Mouse (Mus musculus) forebrain, postnatal 0 days (tissue): Measurements from ENCODE around the gene Bik. TPM values are rescaled to one million over a fixed set of nuclear protein-coding genes. Genes with fewer than 3 reads are reported as not detected.

ENCODE experiments used
- ATAC-seq: fragments of 200-750 bp; cut with Nextera tagmentation; 2 replicates; pipeline ENCODE4 v1.8.0; 2017; ENCODE audit warnings: mild to moderate bottlenecking, moderate library complexity
- DNase-seq: peaks from one replicate; pipeline ENCODE4 v3.0.0-alpha.2; 2015
- H3K27ac ChIP-seq: fragments of 300-500 bp; sonication (generic); 2 replicates; pipeline ENCODE4 v1.5.1; 2014; ENCODE audit warnings: low read depth, mild to moderate bottlenecking, antibody characterized with exemption, low read length, moderate library complexity, mixed read lengths
- H3K27me3 ChIP-seq: fragments of 300-500 bp; sonication (generic); 2 replicates; pipeline ENCODE4 v1.6.1; 2014; ENCODE audit warnings: mild to moderate bottlenecking, low read length, mixed read lengths; ENCODE audit not compliant: insufficient read depth
- H3K36me3 ChIP-seq: fragments of 300-500 bp; sonication (generic); 2 replicates; pipeline ENCODE4 v1.6.1; 2014; ENCODE audit warnings: mild to moderate bottlenecking, moderate library complexity; ENCODE audit not compliant: insufficient read depth
- H3K4me1 ChIP-seq: fragments of 300-500 bp; sonication (generic); 2 replicates; pipeline ENCODE4 v1.6.1; 2014; ENCODE audit warnings: antibody characterized with exemption; ENCODE audit not compliant: insufficient read depth
- H3K4me2 ChIP-seq: fragments of 300-500 bp; sonication (generic); 2 replicates; pipeline ENCODE4 v1.6.1; 2014; ENCODE audit warnings: low read depth, mild to moderate bottlenecking, moderate library complexity
- H3K4me3 ChIP-seq: fragments of 300-500 bp; sonication (generic); 2 replicates; pipeline ENCODE4 v1.5.1; 2014; ENCODE audit warnings: low read depth, low read length, mixed read lengths
- H3K9ac ChIP-seq: fragments of 300-500 bp; sonication (generic); 2 replicates; pipeline ENCODE4 v1.6.1; 2014; ENCODE audit warnings: mild to moderate bottlenecking
- H3K9me3 ChIP-seq: fragments of 300-500 bp; sonication (generic); 2 replicates; pipeline ENCODE4 v1.6.1; 2016; ENCODE audit warnings: low read length
- CTCF ChIP-seq: sonication (generic); IDR thresholded peaks from 2 replicates; pipeline ENCODE4 v1.5.1; 2016; ENCODE audit warnings: antibody characterized with exemption, control low read depth, low read depth
- WGBS: fragments of 180-500 bp; shearing (Covaris S2); extraction: QIAGEN DNeasy Blood & Tissue Kit; methylation state at CpG from one replicate; pipeline ENCODE4 v1.1.7; 2014; 5-methylcytosine and 5-hydroxymethylcytosine counted together
- polyA plus RNA-seq: library from polyadenylated mRNA; unstranded; fragments of >200 nt; fragmentation: Nextera tagmentation; extraction: Ambion mirVana; gene quantifications from 2 replicates; pipeline ENCODE4 v1.2.1, GENCODE M21; 2015
- total RNA-seq: library from RNA; depleted of rRNA; stranded (reverse); fragments of >200 nt; gene quantifications from 2 replicates; pipeline ENCODE4 v1.2.3, GENCODE M21; 2014

Bik gene
- total and polyA plus RNA-seq, 2 experiments from 2014 or later: 0.33 TPM; not detected in 1

GRCm38 (mm10) chr15:83570641-83571040 lies 44.0 kb downstream of the Bik start:
- Histone ChIP-seq H3K9me3 (no peaks in the 10 kb centered on the region), H3K36me3 (peaks cover 6% of the 10 kb centered on the region; the same call in 1 of the 2 replicates), H3K27ac (no peak overlapping the region), H3K4me3 (no peak overlapping the region), H3K9ac (no peak overlapping the region), H3K4me1 (no peaks in the 10 kb centered on the region), H3K27me3 (no peaks in the 10 kb centered on the region), H3K4me2 (no peak overlapping the region)
- DNase-seq: no peak
- ATAC-seq: no peak
- 67% methylated on average over 2 of the region's 2 CpGs for WGBS
- TF ChIP-seq CTCF: 0 out of 2 replicates have a peak, but pooled peaks have one; percentile 16

GRCm38 (mm10) chr15:83571636-83572035 lies 45.0 kb downstream of the Bik start:
- no peaks in the 10 kb centered on the region for H3K4me1 ChIP-seq
- no peak overlapping the region for H3K4me2 ChIP-seq
- H3K27ac ChIP-seq: no peak overlapping the region
- ATAC-seq (no peak), DNase-seq (no peak)
- H3K36me3 ChIP-seq: peaks cover 16% of the 10 kb centered on the region
- H3K4me3 ChIP-seq: no peak overlapping the region
- no peaks in the 10 kb centered on the region for H3K27me3 ChIP-seq
- no peaks in the 10 kb centered on the region for H3K9me3 ChIP-seq
- TF ChIP-seq CTCF: no peak
- 85% methylated on average over 5 of the region's 5 CpGs for WGBS
- no peak overlapping the region for H3K9ac ChIP-seq

- no peak overlapping the region for H3K4me2 ChIP-seq
- H3K9ac ChIP-seq: no peak overlapping the region
- no peak for DNase-seq
- no peaks in the 10 kb centered on the region for H3K9me3 ChIP-seq
- peaks cover 19% of the 10 kb centered on the region for H3K36me3 ChIP-seq
- no peak overlapping the region for H3K4me3 ChIP-seq
- no peaks in the 10 kb centered on the region for H3K4me1 ChIP-seq
- TF ChIP-seq CTCF: no peak
- ATAC-seq: no peak
- WGBS: 96% methylated on average over 4 of the region's 4 CpGs
- H3K27me3 ChIP-seq: no peaks in the 10 kb centered on the region
- no peak overlapping the region for H3K27ac ChIP-seq
Observed at GRCm38 (mm10) chr15:83572132-83572531, 45.5 kb downstream of the Bik start.

- 95% methylated on average over 12 of the region's 12 CpGs for WGBS
- no peak for ATAC-seq
Observed at GRCm38 (mm10) chr15:83573606-83574005, 46.9 kb downstream of the Bik start.

GRCm38 (mm10) chr15:83574731-83575351 lies 48.2 kb downstream of the Bik start:
- no peaks in the 10 kb centered on the region for H3K9me3 ChIP-seq
- H3K36me3 ChIP-seq: peaks cover 46% of the 10 kb centered on the region
- H3K9ac ChIP-seq: no peak overlapping the region
- ATAC-seq (no peak), DNase-seq (no peak)
- H3K27me3 ChIP-seq: no peaks in the 10 kb centered on the region
- WGBS: 85% methylated on average over 6 of the region's 6 CpGs
- H3K4me1 ChIP-seq: no peaks in the 10 kb centered on the region
- H3K4me2 ChIP-seq: no peak overlapping the region
- no peak for TF ChIP-seq CTCF
- H3K4me3 ChIP-seq: no peak overlapping the region
- no peak overlapping the region for H3K27ac ChIP-seq

More at GRCm38 (mm10) chr15:83573606-83574005, 46.9 kb downstream of the Bik start:
- H3K36me3 ChIP-seq: peaks cover 34% of the 10 kb centered on the region
- no peak overlapping the region for H3K27ac ChIP-seq
- H3K4me2 ChIP-seq: no peak overlapping the region
- TF ChIP-seq CTCF: no peak
- DNase-seq: no peak
- H3K4me3 ChIP-seq: no peak overlapping the region
- H3K27me3 ChIP-seq: no peaks in the 10 kb centered on the region
- no peaks in the 10 kb centered on the region for H3K4me1 ChIP-seq
- no peaks in the 10 kb centered on the region for H3K9me3 ChIP-seq
- no peak overlapping the region for H3K9ac ChIP-seq

- ATAC-seq (no peak), DNase-seq (no peak)
- Histone ChIP-seq H3K4me2 (no peak overlapping the region), H3K9me3 (no peaks in the 10 kb centered on the region), H3K4me3 (no peak overlapping the region), H3K9ac (no peak overlapping the region), H3K36me3 (peaks cover 53% of the 10 kb centered on the region), H3K4me1 (no peaks in the 10 kb centered on the region), H3K27me3 (no peaks in the 10 kb centered on the region), H3K27ac (no peak overlapping the region)
- no peak for TF ChIP-seq CTCF
- WGBS: 97% methylated on average over 8 of the region's 8 CpGs
Observed at GRCm38 (mm10) chr15:83575543-83575942, 48.9 kb downstream of the Bik start.

GRCm38 (mm10) chr15:83576651-83577050 lies 50.0 kb downstream of the Bik start:
- DNase-seq (no peak), ATAC-seq (no peak)
- Histone ChIP-seq H3K9ac (no peak overlapping the region), H3K27ac (no peak overlapping the region), H3K27me3 (no peaks in the 10 kb centered on the region), H3K4me2 (no peak overlapping the region), H3K4me1 (no peaks in the 10 kb centered on the region), H3K4me3 (no peak overlapping the region), H3K36me3 (peaks cover 64% of the 10 kb centered on the region), H3K9me3 (no peaks in the 10 kb centered on the region)
- no peak for TF ChIP-seq CTCF
- 94% methylated on average over 9 of the region's 9 CpGs for WGBS
